Mouse (Mus musculus): ENCODE data around the gene Ankub1. TPM values are rescaled to one million over a fixed set of nuclear protein-coding genes. Genes with fewer than 3 reads are reported as not detected.

Ankub1 gene
- not detected for polyA plus RNA-seq (2017; shearing (Covaris generic))

GRCm38 (mm10) chr3:57692719-57693118, at the start of gene Ankub1:
Ankub1 (minus strand) TSS chr3:57692799.

GRCm38 (mm10) chr3:57735511-57736370, 43.1 kb upstream of the Ankub1 start, which contains the start of gene Rnf13:
Rnf13 (plus strand) TSS chr3:57736062.

GRCm38 (mm10) chr3:57651231-57651864, 41.3 kb downstream of the Ankub1 start, which contains the start of gene Commd2:
Commd2 (minus strand) TSS chr3:57651715.

Other genes with a start within 250 kb of the Ankub1 start
- gene Wwtr1, start 116.9 kb downstream of the Ankub1 start, polyA plus RNA-seq (2017; shearing (Covaris generic)) = 0.12 TPM
- gene Commd2, start 41.1 kb downstream of the Ankub1 start, polyA plus RNA-seq (2017; shearing (Covaris generic)) = 34.7 TPM
- 50.8 TPM for gene Rnf13, start 43.3 kb upstream of the Ankub1 start, polyA plus RNA-seq (2017; shearing (Covaris generic))
- gene Pfn2, start 155.3 kb upstream of the Ankub1 start, polyA plus RNA-seq (2017; shearing (Covaris generic)) = 11.4 TPM